Mouse (Mus musculus): ENCODE measurements around the gene Abhd5.

Gene Abhd5

DNA sequence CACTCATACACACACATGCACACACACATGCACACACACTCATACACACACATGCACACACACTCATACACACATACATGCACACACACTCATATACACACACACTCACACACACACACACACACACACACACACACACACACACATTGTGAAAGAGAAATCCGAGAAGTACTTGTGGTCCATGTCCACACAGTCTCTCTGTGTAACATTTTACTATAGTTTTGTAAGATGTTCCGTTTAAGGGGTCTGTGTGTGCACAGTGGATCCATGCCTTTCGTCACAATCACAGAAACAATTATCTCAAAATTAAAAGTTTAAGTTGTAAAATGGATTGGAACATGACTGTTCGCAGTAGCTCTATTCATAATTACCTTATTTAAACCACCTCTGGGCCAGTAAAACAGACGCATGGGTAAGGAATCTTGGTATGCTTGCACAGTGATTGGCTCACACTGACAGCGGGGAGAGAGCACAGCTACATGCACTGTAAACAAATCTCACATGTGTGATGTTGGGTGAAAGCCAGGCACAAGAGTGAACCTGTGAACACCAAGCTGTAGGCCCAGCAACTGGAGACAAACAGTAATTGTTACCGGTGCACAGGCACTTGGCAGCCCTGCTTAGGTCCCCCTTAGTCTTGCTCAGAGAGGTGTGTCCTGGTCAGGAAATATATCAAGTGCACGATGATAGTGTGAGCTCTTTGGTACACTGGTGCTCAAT is 63.8 kb downstream of the Abhd5 start:
- DNase-seq (ENCODE audit: low spot score): no peak

DNA sequence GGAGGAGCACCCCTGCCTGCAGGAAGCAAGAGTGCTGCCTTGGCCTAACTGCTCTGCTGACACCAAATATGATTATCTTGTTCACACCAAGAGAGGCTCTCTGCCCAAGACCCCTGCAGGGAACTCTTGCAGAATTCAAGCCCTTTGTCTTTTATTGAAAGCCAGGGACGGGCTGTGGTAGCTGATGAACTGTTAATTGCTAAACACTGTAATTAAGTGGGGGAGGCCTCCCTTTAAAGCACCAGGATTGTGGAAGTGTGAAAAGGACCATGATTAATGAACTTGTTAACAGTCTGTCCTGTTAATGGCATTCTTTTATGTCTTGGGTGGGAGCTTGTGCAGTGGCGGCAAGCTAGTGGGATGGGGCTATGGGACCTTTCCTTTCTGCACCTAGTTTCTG is 65.2 kb downstream of the Abhd5 start:
- no peak for DNase-seq (ENCODE audit: low spot score)

DNA sequence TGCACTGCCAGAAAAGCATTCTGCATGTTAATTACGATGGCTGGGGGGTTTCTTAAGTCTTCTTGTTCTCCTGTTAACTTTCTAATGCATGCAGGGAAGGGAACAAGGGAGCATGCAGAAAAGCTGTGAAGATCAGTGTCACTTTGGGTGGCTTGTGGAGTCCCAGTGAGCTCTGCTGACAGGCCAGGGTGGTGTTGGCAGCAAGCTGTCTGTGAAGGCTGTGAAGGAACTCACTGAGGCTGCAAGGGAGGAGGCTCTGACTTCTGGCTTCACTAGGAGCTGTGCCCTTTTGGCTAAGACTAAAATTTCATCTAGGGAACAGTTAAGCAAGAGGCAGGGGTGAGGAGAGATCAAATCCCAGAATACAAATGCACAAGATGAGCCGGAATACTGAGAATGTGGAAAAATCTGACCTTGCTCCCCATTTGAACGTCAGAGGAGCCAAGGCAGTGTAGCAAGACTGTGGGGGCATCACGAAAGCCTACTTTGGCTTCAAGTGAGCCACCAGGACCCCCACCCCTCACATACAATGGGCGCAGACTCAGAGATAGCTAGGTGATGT is 68.9 kb downstream of the Abhd5 start:
- DNase-seq (ENCODE audit: low spot score): no peak

DNA sequence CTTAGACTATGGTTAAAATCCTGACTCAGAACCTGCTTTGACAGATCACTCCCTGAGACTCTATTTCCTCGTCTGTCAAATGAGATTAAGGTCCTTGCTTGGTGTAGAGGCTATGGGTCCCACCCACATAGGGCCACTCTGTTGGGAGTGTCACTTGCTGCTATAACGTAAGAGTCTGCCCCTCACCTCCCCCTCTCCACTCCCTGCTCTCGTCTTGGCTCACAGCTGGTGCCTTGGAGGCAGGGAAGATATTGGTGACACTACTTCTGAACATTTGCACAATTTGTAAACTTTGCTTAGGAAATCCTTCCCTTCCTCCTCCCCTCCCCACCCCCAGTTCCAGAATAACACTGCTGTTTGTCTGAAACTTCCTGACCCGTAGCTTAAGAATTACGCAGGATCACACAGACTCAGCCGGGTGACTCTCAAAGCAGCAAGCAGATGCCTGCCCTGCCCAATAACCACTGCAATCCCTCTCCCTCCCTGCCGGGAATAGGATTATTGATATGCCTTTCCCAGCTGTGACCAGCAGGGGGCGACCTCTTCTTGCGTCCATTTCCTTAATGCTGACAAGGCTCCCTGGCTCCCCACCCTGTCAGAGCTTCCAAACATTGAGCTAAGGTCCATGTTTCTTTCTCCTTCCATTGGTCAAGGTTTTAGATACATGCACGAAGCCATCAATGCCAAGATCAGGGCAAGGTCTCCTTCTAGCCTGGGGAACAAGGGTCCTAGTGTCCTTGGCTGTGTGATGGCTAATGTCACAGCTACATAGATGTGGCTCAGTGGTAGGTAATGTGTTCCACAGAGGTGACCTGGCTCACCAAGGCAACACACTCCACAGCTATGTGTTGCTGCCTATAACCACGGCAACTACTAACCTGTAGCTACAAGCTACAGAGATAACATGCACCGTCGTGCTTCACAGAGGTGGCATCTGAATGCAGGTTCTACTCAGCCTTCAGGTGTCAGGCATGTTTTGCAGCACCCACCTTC is 69.7 kb downstream of the Abhd5 start:
- DNase-seq (ENCODE audit: low spot score): peak; percentile 82

DNA sequence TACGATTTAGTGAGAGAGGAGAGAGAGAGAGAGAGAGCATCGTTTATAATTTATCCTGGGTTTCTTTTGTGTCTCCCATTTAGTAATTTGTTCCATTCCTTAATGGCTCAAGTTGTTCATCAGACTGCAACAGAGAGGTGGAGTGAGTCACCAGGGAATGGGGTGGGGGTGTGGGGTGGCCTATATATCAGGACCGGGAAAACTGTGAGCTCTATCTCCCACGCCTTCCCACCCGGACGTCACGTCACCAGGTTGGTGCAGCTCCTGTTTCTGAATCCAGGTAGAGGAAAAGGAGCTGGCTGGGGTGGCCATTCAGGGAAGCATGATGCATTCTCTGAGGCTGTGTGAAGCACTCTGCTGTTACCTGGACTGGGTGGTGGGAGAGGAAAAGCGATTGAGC is 70.5 kb downstream of the Abhd5 start:
- DNase-seq (ENCODE audit: low spot score): no peak

DNA sequence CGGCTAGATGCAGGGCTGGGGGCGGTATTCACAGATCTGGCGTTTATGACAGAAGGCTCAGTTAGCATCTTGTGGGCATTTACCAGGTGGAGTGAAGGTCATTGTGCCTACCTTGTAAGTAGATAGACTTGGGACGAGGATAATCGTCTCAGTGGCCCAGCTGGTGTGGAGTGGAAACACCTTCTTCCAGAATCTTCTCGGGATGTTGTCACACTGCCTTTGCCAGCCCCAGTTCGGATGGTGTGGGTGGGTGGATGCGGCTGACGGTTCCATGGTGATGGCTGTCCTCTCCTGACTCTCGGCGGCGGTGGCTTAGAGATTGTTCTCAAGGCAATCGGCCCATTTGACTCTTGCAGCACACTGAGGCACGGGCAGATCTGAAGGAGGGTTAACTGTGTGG is 71.3 kb downstream of the Abhd5 start:
- no peak for DNase-seq (ENCODE audit: low spot score)

DNA sequence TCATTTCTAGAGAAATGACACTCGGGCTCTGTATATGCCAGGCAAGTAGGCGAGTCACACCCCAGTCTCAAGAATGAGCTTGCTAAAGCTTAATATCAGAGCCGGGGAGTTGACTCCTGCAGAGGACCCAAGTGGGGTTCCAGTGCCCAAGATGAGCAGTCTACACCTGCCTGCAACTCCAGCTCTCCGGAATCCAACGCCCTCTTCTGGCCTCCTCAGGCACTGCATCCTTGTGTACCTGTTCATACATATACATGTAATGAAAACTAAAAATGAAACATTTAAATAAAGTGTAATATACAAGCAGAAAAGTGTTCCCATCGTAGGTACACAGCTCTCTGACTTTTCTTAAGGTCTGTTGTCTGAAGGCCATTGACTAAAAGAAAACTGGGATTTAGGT is 71.7 kb downstream of the Abhd5 start:
- no peak for DNase-seq (ENCODE audit: low spot score)

DNA sequence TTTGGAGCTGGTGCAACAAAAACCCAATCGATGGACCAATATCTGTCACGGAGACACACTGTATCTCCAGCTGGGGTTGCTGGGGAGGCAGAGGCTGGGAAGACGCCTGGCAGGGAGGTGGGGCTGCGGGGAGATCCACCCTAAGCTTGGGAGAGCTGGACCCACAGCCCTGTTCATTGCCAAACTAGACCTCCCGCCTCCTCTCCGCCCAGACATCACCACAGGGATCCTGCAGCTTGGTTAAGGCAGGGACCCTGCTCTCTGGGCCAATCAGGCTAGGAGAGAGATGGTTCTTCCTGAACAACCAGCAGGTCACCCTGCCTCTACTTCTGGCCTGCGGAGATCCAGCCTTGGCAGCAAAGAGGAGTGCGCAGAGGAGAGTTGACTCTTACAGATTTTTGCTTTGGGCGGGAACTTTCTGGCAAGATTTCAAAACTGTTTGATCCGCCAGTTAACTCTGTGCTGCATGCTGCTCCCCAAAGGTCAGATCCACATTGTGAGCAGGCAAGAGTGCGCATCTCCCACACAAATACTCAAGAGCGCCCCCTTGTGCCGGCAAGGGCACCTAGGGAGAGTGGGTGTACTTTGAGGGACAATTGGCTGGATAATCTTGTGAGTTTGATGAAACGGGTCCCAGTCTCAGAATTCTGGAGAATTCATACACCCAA is 73.7 kb downstream of the Abhd5 start:
- peak; percentile 73 for DNase-seq (ENCODE audit: low spot score)

DNA sequence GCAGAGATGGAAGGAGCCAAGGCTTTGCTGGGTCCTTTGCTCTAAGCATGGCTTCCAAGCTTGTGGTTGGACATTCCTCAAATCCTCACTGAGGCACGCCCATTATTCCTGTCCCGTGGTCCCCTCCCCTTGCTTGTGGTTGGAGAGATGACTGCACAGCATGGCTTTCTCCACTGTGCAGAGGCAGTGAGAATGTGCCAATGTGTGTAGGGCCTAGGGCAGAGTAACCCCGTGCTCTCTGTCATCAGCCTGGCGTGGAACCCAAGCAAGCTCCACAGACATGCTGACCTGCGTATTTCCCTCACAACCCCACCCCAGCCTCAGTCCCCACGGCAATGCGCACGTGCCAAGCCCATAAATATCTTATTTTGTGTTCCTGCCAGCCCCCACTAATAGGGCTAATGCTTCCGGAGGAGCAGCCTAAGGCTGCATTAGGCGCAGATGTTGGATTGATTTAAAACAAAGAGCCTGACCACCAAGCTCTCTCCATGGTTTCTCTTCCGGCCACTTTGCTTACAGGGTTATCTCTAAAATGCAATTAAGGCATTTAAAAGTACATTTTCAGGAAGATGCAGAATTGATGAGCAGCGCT is 77.7 kb downstream of the Abhd5 start:
- DNase-seq (ENCODE audit: low spot score): no peak

DNA sequence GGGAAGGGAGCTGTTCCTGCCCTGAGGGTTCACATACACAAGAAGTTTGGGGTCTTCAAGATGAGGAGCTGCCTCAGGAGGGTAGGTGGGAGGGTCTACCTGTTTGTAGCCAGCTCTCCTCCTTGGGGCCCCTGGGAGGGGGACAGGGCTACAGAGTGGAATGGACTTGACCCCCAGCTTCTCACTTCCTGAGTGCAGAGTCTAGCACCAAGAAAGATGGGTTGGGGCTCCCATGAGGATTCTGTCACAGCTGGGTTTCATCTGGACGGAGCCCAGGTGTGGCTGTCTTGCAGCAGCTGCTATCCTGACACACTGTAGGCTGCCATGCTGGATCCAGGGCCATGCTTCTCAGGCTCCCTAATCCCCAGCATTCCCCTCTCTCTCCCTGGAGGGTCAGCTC is 78.3 kb downstream of the Abhd5 start:
- no peak for DNase-seq (ENCODE audit: low spot score)
